Mouse (Mus musculus) spleen, adult 2 months (tissue): ENCODE measurements at regions not wholly inside any gene's neighbourhood (a gene's known extent, or its start where the extent isn't known, plus 50 kb on each side); places are given as distances from the start of the nearest gene placed in this dataset.

Source experiments
- DNase-seq, 2 experiments: peaks; one replicate each; pipeline versions ENCODE4 v3.0.0 to v3.0.0-alpha.2; 2012 to 2021; ENCODE audit warnings: low spot score in 2 of 2, low read depth in 1 of 2
- H3K27ac ChIP-seq: fragments of 200-500 bp; 2 replicates; pipeline ENCODE4 v1.5.1; 2012; ENCODE audit warnings: low read length, inconsistent platforms; ENCODE audit not compliant: insufficient read depth
- H3K27me3 ChIP-seq: fragments of 200-500 bp; 2 replicates; pipeline ENCODE4 v1.6.1; 2012; ENCODE audit warnings: mild to moderate bottlenecking, moderate library complexity, low read length, inconsistent platforms; ENCODE audit not compliant: control insufficient read depth, insufficient read depth
- H3K36me3 ChIP-seq: fragments of 200-500 bp; 2 replicates; pipeline ENCODE4 v1.6.1; 2012; ENCODE audit warnings: mild to moderate bottlenecking, low read length, inconsistent platforms; ENCODE audit not compliant: control insufficient read depth, insufficient read depth
- H3K4me1 ChIP-seq: fragments of 200-500 bp; 2 replicates; pipeline ENCODE4 v1.6.1; 2011; ENCODE audit warnings: inconsistent platforms; ENCODE audit not compliant: control insufficient read depth, insufficient read depth, insufficient read length
- H3K4me3 ChIP-seq: fragments of 200-500 bp; 2 replicates; pipeline ENCODE4 v1.5.1; 2011; ENCODE audit warnings: mild to moderate bottlenecking, inconsistent platforms; ENCODE audit not compliant: insufficient read depth, insufficient read length; ENCODE audit errors: extremely low read depth
- CTCF ChIP-seq: fragments of 200-500 bp; IDR thresholded peaks from 2 replicates; pipeline ENCODE4 v1.5.1; 2011; ENCODE audit warnings: mild to moderate bottlenecking, inconsistent platforms; ENCODE audit not compliant: insufficient read depth, insufficient read length, insufficient replicate concordance; ENCODE audit errors: extremely low read depth
- POLR2A ChIP-seq: fragments of 200-500 bp; IDR thresholded peaks from 2 replicates; pipeline ENCODE4 v1.6.1; 2011; ENCODE audit warnings: low read depth, low read length, inconsistent platforms
- WGBS: fragments of 180-500 bp; shearing (Covaris S2); methylation state at CpG from one replicate; pipeline ENCODE4 v1.1.7; 2018; 5-methylcytosine and 5-hydroxymethylcytosine counted together

DNA sequence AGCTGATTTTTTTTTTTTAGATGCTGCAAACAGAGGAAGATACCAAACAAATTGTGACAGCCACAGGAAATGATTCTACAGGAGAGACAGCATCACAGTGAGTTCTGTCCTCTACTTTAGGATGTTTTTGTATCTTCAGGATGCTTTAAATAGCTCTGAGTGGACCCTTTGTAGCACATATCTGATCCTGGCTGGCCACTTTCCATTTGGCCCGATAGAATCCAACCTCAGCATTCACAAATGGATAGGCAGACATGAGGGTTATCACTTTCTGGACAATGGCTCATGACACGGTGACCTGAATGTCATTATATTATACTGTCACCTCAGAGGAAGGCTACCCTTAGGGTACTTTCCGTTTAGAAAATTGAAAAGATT is 379.3 kb downstream of the Gm10295 start:
- TF ChIP-seq CTCF = no peak
- no peak for TF ChIP-seq POLR2A
- no peak overlapping the region for H3K27ac ChIP-seq
- no peak overlapping the region for H3K4me3 ChIP-seq
- WGBS = 70% methylated on average over 3 of the region's 3 CpGs
- no peaks in the 10 kb centered on the region for H3K36me3 ChIP-seq
- no peaks in the 10 kb centered on the region for H3K4me1 ChIP-seq
- H3K27me3 ChIP-seq = no peaks in the 10 kb centered on the region
- DNase-seq = no peak

- Histone ChIP-seq H3K27ac (no peak overlapping the region), H3K4me3 (no peak overlapping the region), H3K27me3 (no peaks in the 10 kb centered on the region), H3K36me3 (no peaks in the 10 kb centered on the region), H3K4me1 (no peaks in the 10 kb centered on the region)
- 61% methylated on average over 6 of the region's 6 CpGs for WGBS
- DNase-seq = no peak
- TF ChIP-seq CTCF (no peak), POLR2A (no peak)
These were observed 379.8 kb downstream of the Gm10295 start for GRCm38 (mm10) chr7:70971323-70972022.

DNA sequence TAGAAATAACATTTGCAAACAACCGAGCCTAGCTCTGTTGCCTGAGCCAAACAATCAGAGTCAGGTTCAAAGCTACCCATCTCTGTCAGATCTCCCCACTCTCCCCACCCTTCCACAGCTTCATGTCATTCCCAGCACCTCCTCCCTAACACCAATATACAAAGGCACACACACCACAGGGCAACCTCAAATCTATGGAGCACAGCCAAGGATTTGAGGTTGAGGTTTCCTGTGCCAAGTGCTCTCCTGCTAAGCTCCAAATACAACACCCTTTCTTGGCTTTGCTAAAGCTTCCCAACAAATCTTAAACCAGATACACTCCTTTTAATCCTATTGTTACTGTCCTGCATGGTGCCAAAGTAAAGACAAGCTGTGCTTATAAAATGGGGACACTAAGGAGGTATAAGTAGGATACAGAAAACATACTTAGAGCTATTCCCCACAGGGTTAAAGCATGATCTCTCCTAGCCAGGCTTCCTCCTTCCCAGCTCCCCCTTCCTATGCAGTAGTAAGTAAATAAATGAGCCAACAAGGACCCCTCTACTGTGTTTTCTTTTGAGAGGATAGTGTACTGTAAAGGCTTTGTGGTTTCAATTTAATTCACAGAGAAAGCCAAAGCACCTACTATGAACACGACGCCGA is 398.8 kb downstream of the Gm10295 start:
- no peak overlapping the region for H3K4me3 ChIP-seq
- no peak for DNase-seq
- WGBS = 46% methylated on average over 4 of the region's 4 CpGs

DNA sequence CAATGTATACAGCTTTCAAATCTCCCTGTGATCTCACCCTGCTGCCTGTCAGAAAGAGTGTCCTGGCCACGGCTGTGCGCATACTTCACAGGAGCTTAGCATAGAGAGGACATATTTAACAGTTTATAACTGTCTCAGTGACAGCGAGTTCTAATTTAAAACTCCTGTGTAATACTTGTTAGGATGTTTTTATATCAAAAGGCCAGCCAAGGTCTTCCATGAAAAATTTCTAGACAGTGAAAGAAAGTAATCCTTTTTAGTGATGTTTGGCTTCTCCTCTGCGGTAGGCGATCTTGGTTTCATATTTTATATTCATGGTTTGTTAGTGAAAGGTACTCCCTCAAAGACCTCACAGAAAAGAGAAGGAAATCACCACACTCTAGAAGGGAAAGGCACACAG is 403.0 kb downstream of the Gm10295 start:
- no peak for DNase-seq
- Histone ChIP-seq H3K36me3 (no peaks in the 10 kb centered on the region), H3K4me1 (no peaks in the 10 kb centered on the region), H3K27ac (no peak overlapping the region), H3K27me3 (no peaks in the 10 kb centered on the region), H3K4me3 (no peak overlapping the region)
- no peak for TF ChIP-seq CTCF
- TF ChIP-seq POLR2A = no peak
- 61% methylated on average over 5 of the region's 5 CpGs for WGBS

More for the DNA sequence above, 398.8 kb downstream of the Gm10295 start:
- TF ChIP-seq POLR2A = no peak
- TF ChIP-seq CTCF = no peak
- Histone ChIP-seq H3K27me3 (no peaks in the 10 kb centered on the region), H3K27ac (no peak overlapping the region), H3K4me1 (no peaks in the 10 kb centered on the region), H3K36me3 (no peaks in the 10 kb centered on the region)

DNA sequence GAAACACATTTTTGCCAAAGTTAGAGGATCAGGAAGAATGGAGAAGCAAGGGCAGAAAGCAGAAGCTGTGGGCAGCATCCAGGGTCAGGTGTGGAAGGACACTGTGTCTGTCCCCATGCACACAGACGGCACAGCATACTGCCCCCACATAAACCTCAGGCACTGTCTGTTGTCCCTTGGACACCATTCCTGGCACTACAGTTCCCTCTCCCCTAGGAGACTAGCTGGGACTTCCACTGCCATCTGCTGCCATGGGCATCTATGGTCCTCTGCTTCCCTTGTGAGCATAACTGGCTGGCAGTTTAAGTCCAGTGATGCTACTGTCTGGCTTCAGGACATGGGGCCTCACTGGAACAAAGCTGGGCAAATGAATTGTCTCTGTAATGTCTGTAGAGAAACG is 405.0 kb downstream of the Gm10295 start:
- 63% methylated on average over 2 of the region's 2 CpGs for WGBS
- H3K27me3 ChIP-seq = no peaks in the 10 kb centered on the region
- H3K36me3 ChIP-seq = no peaks in the 10 kb centered on the region
- no peak for TF ChIP-seq CTCF
- no peak for TF ChIP-seq POLR2A
- H3K27ac ChIP-seq = no peak overlapping the region
- no peak for DNase-seq
- H3K4me3 ChIP-seq = no peak overlapping the region
- no peaks in the 10 kb centered on the region for H3K4me1 ChIP-seq

DNA sequence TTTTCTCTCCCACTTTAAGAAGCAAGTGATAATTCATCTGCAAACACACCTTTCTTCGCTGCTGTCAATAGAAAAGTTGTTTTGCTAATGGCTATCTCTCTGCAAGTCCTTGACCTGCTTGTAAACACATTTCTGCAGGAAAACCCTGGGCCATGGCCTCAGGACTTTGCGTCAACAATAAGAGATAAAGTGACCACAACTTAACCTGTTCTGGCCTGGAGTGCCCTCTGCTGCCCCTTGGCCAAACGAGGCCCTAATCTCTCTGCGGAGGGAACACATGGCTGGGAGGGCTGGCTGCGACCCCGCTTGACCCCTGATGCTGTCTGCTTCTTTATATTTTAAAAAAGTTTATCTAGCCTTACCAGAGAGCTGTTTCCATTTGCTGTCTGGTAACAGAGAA is 420.4 kb downstream of the Gm10295 start:
- no peak overlapping the region for H3K27ac ChIP-seq

DNA sequence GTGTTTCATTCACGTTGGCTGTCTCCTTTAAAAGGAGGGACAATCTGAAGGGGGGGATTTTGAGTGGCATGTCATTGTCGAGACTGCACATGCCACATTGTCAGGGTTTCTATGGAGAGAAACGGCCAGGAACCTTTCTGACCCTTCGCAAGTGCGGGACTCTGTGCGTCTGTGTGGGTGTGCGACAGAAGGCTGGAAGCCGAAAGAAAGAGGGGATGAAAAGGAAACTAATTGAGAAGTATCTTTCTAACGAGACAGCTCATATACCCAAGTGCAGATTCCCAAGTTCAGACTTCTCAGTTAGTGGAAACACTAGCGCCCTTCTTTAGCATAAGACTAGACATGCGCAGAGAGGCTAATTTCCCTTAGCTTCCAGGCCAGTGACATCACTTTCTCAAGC is 421.4 kb downstream of the Gm10295 start:
- TF ChIP-seq CTCF = no peak
- TF ChIP-seq POLR2A = no peak
- H3K4me1 ChIP-seq = no peaks in the 10 kb centered on the region
- no peak overlapping the region for H3K27ac ChIP-seq
- H3K36me3 ChIP-seq = no peaks in the 10 kb centered on the region
- H3K27me3 ChIP-seq = no peaks in the 10 kb centered on the region
- H3K4me3 ChIP-seq = no peak overlapping the region
- 80% methylated on average over 11 of the region's 11 CpGs for WGBS
- no peak for DNase-seq

More for the DNA sequence above, 420.4 kb downstream of the Gm10295 start:
- 38% methylated on average over 6 of the region's 6 CpGs for WGBS
- DNase-seq = no peak
- H3K4me3 ChIP-seq = no peak overlapping the region
- no peaks in the 10 kb centered on the region for H3K4me1 ChIP-seq
- no peaks in the 10 kb centered on the region for H3K27me3 ChIP-seq
- no peak for TF ChIP-seq CTCF
- TF ChIP-seq POLR2A = no peak
- H3K36me3 ChIP-seq = no peaks in the 10 kb centered on the region
